13 mouse cellular contexts compared by ENCODE assay signal in the genomic region with DNA sequence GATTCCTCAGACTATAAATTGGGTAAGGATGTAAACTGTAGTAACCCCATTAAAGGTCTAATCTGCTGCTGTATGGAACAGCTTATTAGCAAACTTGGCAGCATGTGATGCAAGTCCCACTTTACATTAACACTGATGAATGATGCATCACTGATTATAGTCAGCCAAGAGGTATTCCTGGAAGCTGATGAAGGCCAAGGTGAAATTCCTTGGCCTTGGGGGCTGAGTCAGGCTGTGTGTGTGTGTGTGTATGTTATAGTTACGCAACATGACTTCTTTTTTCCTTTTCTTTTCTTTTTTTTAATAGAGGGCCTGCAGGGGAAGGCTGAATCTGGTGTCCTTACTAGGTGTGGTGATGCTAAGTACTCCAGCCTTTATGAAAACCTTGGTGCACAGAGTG.
"Had no signal": no experiment of that assay in that cellular context is flagged by ENCODE, and none has a peak within 500 bp of the region (broad histone marks: within the 10 kb centered on the region; RNA-seq: fewer than 3 reads in every experiment).

No protein-coding gene starts in this region.

- DNase-seq: kidney, adult 9 months; kidney, postnatal 14 days; kidney, postnatal 4 days; layer of hippocampus, adult 9-11 months; liver; lung, adult 18-20 months; lung, postnatal 10 days; lung, postnatal 36 days; thymus, adult 2 months; thymus, postnatal 14 days had no signal

- ATAC-seq: liver, embryonic 12.5 days; midbrain, embryonic 13.5 days; midbrain, embryonic 16.5 days had no signal
